Mouse (Mus musculus): ENCODE results near the gene Flvcr1. TPM values are rescaled to one million over a fixed set of nuclear protein-coding genes. Genes with fewer than 3 reads are reported as not detected.

Gene Flvcr1
- polyA plus RNA-seq, 1 experiment, result 30.3 TPM

GRCm38 (mm10) chr1:190995548-190995947 is 30.4 kb downstream of the Flvcr1 start:
- H3K27ac ChIP-seq (ENCODE audit: insufficient read depth, low read depth, low read length), result no peak overlapping the region
- TF ChIP-seq POLR2A (IDR thresholded peaks at IDR 0.05; ENCODE audit: borderline replicate concordance, low read depth, low read length) (no peak), CTCF (IDR thresholded peaks at IDR 0.05; ENCODE audit: low read depth, low read length) (no peak)
- no peak overlapping the region for H3K4me3 ChIP-seq (ENCODE audit: insufficient read depth, low read length)
- H3K4me1 ChIP-seq (ENCODE audit: control insufficient read depth, insufficient read depth, low read length), result peaks cover 26% of the 10 kb centered on the region

- Histone ChIP-seq H3K4me1 (ENCODE audit: control insufficient read depth, insufficient read depth, low read length) (no peaks in the 10 kb centered on the region), H3K27ac (ENCODE audit: insufficient read depth, low read depth, low read length) (no peak overlapping the region), H3K4me3 (ENCODE audit: insufficient read depth, low read length) (no peak overlapping the region)
- TF ChIP-seq POLR2A (IDR thresholded peaks at IDR 0.05; ENCODE audit: borderline replicate concordance, low read depth, low read length) (no peak), CTCF (IDR thresholded peaks at IDR 0.05; ENCODE audit: low read depth, low read length) (no peak)
Observed at GRCm38 (mm10) chr1:190989437-190990082, 36.4 kb downstream of the Flvcr1 start.

GRCm38 (mm10) chr1:190981412-190981811 is 44.5 kb downstream of the Flvcr1 start:
- no peak overlapping the region for H3K4me3 ChIP-seq (ENCODE audit: insufficient read depth, low read length)
- TF ChIP-seq CTCF (IDR thresholded peaks at IDR 0.05; ENCODE audit: low read depth, low read length), result no peak
- TF ChIP-seq POLR2A (IDR thresholded peaks at IDR 0.05; ENCODE audit: borderline replicate concordance, low read depth, low read length), result no peak
- no peak overlapping the region for H3K27ac ChIP-seq (ENCODE audit: insufficient read depth, low read depth, low read length)
- peaks cover 7% of the 10 kb centered on the region for H3K4me1 ChIP-seq (ENCODE audit: control insufficient read depth, insufficient read depth, low read length)

GRCm38 (mm10) chr1:190980470-190980869 is 45.5 kb downstream of the Flvcr1 start:
- Histone ChIP-seq H3K27ac (ENCODE audit: insufficient read depth, low read depth, low read length) (no peak overlapping the region), H3K4me3 (ENCODE audit: insufficient read depth, low read length) (no peak overlapping the region), H3K4me1 (ENCODE audit: control insufficient read depth, insufficient read depth, low read length) (peaks cover 7% of the 10 kb centered on the region)
- TF ChIP-seq CTCF (IDR thresholded peaks at IDR 0.05; ENCODE audit: low read depth, low read length), result no peak

GRCm38 (mm10) chr1:190979100-190979563 is 46.8 kb downstream of the Flvcr1 start, which contains the start of gene Vash2:
Gene Vash2, minus strand, starts transcription at chr1:190979296.
- no peak for TF ChIP-seq CTCF (IDR thresholded peaks at IDR 0.05; ENCODE audit: low read depth, low read length)
- TF ChIP-seq POLR2A (IDR thresholded peaks at IDR 0.05; ENCODE audit: borderline replicate concordance, low read depth, low read length), result peak; percentile 78; the same call in 1 of the 2 replicates
- peaks cover 7% of the 10 kb centered on the region for H3K4me1 ChIP-seq (ENCODE audit: control insufficient read depth, insufficient read depth, low read length)
- peak within 1 kb of the TSS; percentile 64 for H3K4me3 ChIP-seq (ENCODE audit: insufficient read depth, low read length)
- H3K27ac ChIP-seq (ENCODE audit: insufficient read depth, low read depth, low read length), result no peak within 1 kb of the TSS

GRCm38 (mm10) chr1:190978511-190979073 is 47.4 kb downstream of the Flvcr1 start:
- peaks cover 7% of the 10 kb centered on the region for H3K4me1 ChIP-seq (ENCODE audit: control insufficient read depth, insufficient read depth, low read length)
- no peak for TF ChIP-seq CTCF (IDR thresholded peaks at IDR 0.05; ENCODE audit: low read depth, low read length)
- no peak for TF ChIP-seq POLR2A (IDR thresholded peaks at IDR 0.05; ENCODE audit: borderline replicate concordance, low read depth, low read length)

GRCm38 (mm10) chr1:190978001-190978400 is 48.0 kb downstream of the Flvcr1 start:
- no peak for TF ChIP-seq CTCF (IDR thresholded peaks at IDR 0.05; ENCODE audit: low read depth, low read length)
- TF ChIP-seq POLR2A (IDR thresholded peaks at IDR 0.05; ENCODE audit: borderline replicate concordance, low read depth, low read length), result no peak
- Histone ChIP-seq H3K4me3 (ENCODE audit: insufficient read depth, low read length) (peak overlapping the region; percentile 64), H3K27ac (ENCODE audit: insufficient read depth, low read depth, low read length) (no peak overlapping the region), H3K4me1 (ENCODE audit: control insufficient read depth, insufficient read depth, low read length) (peaks cover 7% of the 10 kb centered on the region)

More at GRCm38 (mm10) chr1:190978511-190979073, 47.4 kb downstream of the Flvcr1 start:
- H3K4me3 ChIP-seq (ENCODE audit: insufficient read depth, low read length), result peak overlapping the region; percentile 64
- no peak overlapping the region for H3K27ac ChIP-seq (ENCODE audit: insufficient read depth, low read depth, low read length)

GRCm38 (mm10) chr1:190976887-190977573 is 48.9 kb downstream of the Flvcr1 start:
- Histone ChIP-seq H3K27ac (ENCODE audit: insufficient read depth, low read depth, low read length) (no peak overlapping the region), H3K4me3 (ENCODE audit: insufficient read depth, low read length) (no peak overlapping the region), H3K4me1 (ENCODE audit: control insufficient read depth, insufficient read depth, low read length) (peaks cover 7% of the 10 kb centered on the region)
- TF ChIP-seq POLR2A (IDR thresholded peaks at IDR 0.05; ENCODE audit: borderline replicate concordance, low read depth, low read length) (no peak), CTCF (IDR thresholded peaks at IDR 0.05; ENCODE audit: low read depth, low read length) (no peak)

GRCm38 (mm10) chr1:190974833-190975232 is 51.1 kb downstream of the Flvcr1 start:
- TF ChIP-seq CTCF (IDR thresholded peaks at IDR 0.05; ENCODE audit: low read depth, low read length) (no peak), POLR2A (IDR thresholded peaks at IDR 0.05; ENCODE audit: borderline replicate concordance, low read depth, low read length) (no peak)
- Histone ChIP-seq H3K4me1 (ENCODE audit: control insufficient read depth, insufficient read depth, low read length) (no peaks in the 10 kb centered on the region; the same call in 1 of the 2 replicates), H3K27ac (ENCODE audit: insufficient read depth, low read depth, low read length) (no peak overlapping the region), H3K4me3 (ENCODE audit: insufficient read depth, low read length) (no peak overlapping the region)

- TF ChIP-seq CTCF (IDR thresholded peaks at IDR 0.05; ENCODE audit: low read depth, low read length) (no peak), POLR2A (IDR thresholded peaks at IDR 0.05; ENCODE audit: borderline replicate concordance, low read depth, low read length) (no peak)
Observed at GRCm38 (mm10) chr1:190974191-190974590, 51.8 kb downstream of the Flvcr1 start.

More at GRCm38 (mm10) chr1:190974191-190974590, 51.8 kb downstream of the Flvcr1 start:
- Histone ChIP-seq H3K4me3 (ENCODE audit: insufficient read depth, low read length) (no peak overlapping the region), H3K27ac (ENCODE audit: insufficient read depth, low read depth, low read length) (no peak overlapping the region), H3K4me1 (ENCODE audit: control insufficient read depth, insufficient read depth, low read length) (no peaks in the 10 kb centered on the region; the same call in 1 of the 2 replicates)
